Mouse (Mus musculus): ENCODE measurements around the gene Cdr2l.

- TF ChIP-seq CTCF (conservative IDR thresholded peaks at IDR 0.05; ENCODE audit: low read length) (no peak), POU5F1 (IDR thresholded peaks at IDR 0.05; ENCODE audit: borderline replicate concordance, low read length) (no peak)
Measured at GRCm38 (mm10) chr11:115345515-115345914, 36.2 kb upstream of the Cdr2l start.
